Mouse (Mus musculus): ENCODE measurements around the gene Dph2. TPM values are rescaled to one million over a fixed set of nuclear protein-coding genes. Genes with fewer than 3 reads are reported as not detected.

Dph2 gene
- polyA plus RNA-seq, 1 experiment from 2014 or later: 7.0 TPM

- no peak for TF ChIP-seq CTCF (IDR thresholded peaks at IDR 0.05)
These were observed 1.5 kb upstream of the Dph2 start for GRCm38 (mm10) chr4:117893376-117893775.

GRCm38 (mm10) chr4:117890750-117891149 is 1.1 kb downstream of the Dph2 start:
- in situ Hi-C loops (cut with MboI; ENCODE audit: low pct_unique_long_range_greater_than_20kb): no loop called here
- no peaks in the 10 kb centered on the region for H3K27me3 ChIP-seq
- POLR2A ChIA-PET: interaction anchor here (0.6 kb wide), 1 partner anchor 245 kb away, joined by 3 read pairs; no protein-coding TSS in a partner anchor
- DNase-seq (ENCODE audit: low read depth, low spot score) (no peak), ATAC-seq (no peak)
- TF ChIP-seq CTCF (IDR thresholded peaks at IDR 0.05): no peak
- CTCF ChIA-PET: interaction anchor here (1.0 to 2.2 kb wide), 4 partner anchors 22 to 193 kb away, joined by 3 to 9 read pairs (median 4); no protein-coding TSS in a partner anchor

More at GRCm38 (mm10) chr4:117893376-117893775, 1.5 kb upstream of the Dph2 start:
- no peaks in the 10 kb centered on the region for H3K27me3 ChIP-seq
- ChIA-PET POLR2A (no interaction called here), CTCF (no interaction called here)
- in situ Hi-C loops (cut with MboI; ENCODE audit: low pct_unique_long_range_greater_than_20kb): no loop called here
- DNase-seq (ENCODE audit: low read depth, low spot score) (no peak), ATAC-seq (no peak)

DNA sequence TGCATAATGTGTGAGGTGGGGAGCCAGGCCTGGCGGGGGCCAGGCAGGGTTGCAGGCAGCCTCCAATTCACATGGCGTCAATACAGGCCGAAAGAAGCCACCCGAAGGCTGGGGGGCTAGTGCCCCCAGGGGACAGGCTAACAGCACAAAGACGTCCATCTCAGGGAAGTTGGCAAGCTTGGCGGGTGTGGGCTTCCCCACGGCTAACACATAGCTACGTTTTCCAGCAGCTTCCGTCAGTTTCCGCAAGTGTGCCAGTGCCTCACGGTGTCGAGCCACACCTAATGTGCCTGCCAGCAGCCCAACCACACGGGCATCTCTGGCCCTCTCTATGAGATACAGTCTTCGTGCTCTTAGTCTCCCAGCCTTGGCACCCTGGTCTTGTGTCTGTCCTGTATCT is 1.8 kb downstream of the Dph2 start:
- CTCF ChIA-PET: interaction anchor here (0.9 to 2.2 kb wide), 4 partner anchors 8 to 194 kb away, joined by 3 to 9 read pairs (median 3); no protein-coding TSS in a partner anchor
- POLR2A ChIA-PET: interaction anchor here (0.6 kb wide), 1 partner anchor 245 kb away, joined by 3 read pairs; no protein-coding TSS in a partner anchor
- in situ Hi-C loops (cut with MboI; ENCODE audit: low pct_unique_long_range_greater_than_20kb): no loop called here
- TF ChIP-seq CTCF (IDR thresholded peaks at IDR 0.05): no peak
- no peak for DNase-seq (ENCODE audit: low read depth, low spot score)
- no peaks in the 10 kb centered on the region for H3K27me3 ChIP-seq
- no peak for ATAC-seq

DNA sequence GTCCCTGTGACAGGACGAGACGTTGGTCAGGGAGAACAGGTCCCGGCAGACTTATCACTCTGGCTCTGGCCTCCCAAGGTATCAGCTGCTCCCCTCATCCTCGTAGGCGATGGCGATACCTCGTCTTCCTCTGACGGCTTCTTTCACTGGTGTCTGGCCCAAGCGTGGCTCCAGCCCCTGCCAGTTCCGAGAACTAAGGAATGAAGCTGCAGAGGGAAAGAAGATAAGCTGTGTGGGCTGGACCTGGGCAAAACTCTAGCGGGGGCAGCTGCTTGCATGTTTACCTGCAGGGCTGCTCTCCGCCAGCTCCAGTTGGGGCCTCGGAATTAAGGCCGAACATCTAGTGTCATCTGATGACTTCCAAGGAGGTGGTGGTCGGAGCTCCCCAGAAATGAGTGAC is 2.4 kb downstream of the Dph2 start:
- no peak for TF ChIP-seq CTCF (IDR thresholded peaks at IDR 0.05)
- H3K27me3 ChIP-seq: no peaks in the 10 kb centered on the region
- ATAC-seq (no peak), DNase-seq (ENCODE audit: low read depth, low spot score) (no peak)
- ChIA-PET POLR2A (no interaction called here), CTCF (interaction anchor here (0.7 to 1.2 kb wide), 3 partner anchors 9 to 31 kb away, joined by 3 read pairs; no protein-coding TSS in a partner anchor)
- in situ Hi-C loops (cut with MboI; ENCODE audit: low pct_unique_long_range_greater_than_20kb): no loop called here

GRCm38 (mm10) chr4:117887920-117888319 is 3.9 kb downstream of the Dph2 start:
- ATAC-seq (no peak), DNase-seq (ENCODE audit: low read depth, low spot score) (no peak)
- TF ChIP-seq CTCF (IDR thresholded peaks at IDR 0.05): no peak
- ChIA-PET CTCF (no interaction called here), POLR2A (no interaction called here)
- in situ Hi-C loops (cut with MboI; ENCODE audit: low pct_unique_long_range_greater_than_20kb): no loop called here
- H3K27me3 ChIP-seq: no peaks in the 10 kb centered on the region

DNA sequence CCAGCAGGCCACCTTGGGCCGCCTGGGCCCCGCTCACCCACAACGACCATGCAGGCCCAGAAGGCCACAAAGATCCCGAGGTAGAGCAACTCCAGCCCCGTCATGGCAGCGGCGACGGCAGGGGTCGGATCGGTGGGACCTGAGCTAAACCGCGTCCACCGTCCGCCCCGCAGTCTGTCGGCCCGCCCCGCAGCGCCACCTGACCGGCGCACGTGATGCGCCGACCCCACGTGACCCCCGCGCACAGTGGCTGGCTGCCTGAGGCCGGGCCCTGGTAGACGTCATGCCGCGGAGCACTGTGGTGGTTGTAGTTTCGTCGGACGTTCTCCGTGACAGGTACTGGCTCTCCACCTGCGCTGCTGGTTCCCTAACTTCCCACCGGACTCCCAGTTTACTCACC is 4.7 kb downstream of the Dph2 start, which contains the start of gene Atp6v0b:
Gene Atp6v0b (minus strand): TSS at position 201 of the 400 bp plus-strand sequence.
- no peaks in the 10 kb centered on the region for H3K27me3 ChIP-seq
- CTCF ChIA-PET: no interaction called here
- no peak for TF ChIP-seq CTCF (IDR thresholded peaks at IDR 0.05)
- in situ Hi-C loops (cut with MboI; ENCODE audit: low pct_unique_long_range_greater_than_20kb): no loop called here
- POLR2A ChIA-PET: interaction anchor here (0.7 kb wide), 1 partner anchor 47 kb away, joined by 3 read pairs; no protein-coding TSS in a partner anchor
- DNase-seq (ENCODE audit: low read depth, low spot score) (peak; percentile 33), ATAC-seq (peak; percentile 52)

DNA sequence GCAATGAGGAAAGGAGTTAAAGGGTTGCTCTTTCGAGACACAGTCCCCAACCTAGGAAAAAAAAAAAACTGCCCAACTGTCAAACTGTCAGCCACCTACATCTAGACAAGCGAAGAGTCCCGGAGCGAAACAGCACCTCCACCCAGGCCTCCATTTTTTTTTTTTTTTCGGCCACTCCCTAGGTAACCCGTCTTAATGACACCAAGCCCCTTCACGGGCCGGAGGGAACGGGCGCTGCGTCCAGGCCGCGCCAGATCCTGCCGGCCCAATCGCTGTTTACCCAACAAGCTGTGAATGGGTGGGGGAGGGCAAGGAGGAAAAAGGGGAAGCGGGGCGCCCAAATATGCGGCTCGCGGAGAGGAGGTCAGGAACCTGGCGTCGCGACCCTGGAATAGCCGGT is 5.2 kb downstream of the Dph2 start:
- ChIA-PET CTCF (no interaction called here), POLR2A (interaction anchor here (0.7 kb wide), 1 partner anchor 48 kb away, joined by 3 read pairs; no protein-coding TSS in a partner anchor)
- no peak for TF ChIP-seq CTCF (IDR thresholded peaks at IDR 0.05)
- no peak for ATAC-seq
- in situ Hi-C loops (cut with MboI; ENCODE audit: low pct_unique_long_range_greater_than_20kb): no loop called here
- DNase-seq (ENCODE audit: low read depth, low spot score): no peak
- H3K27me3 ChIP-seq: no peaks in the 10 kb centered on the region

GRCm38 (mm10) chr4:117885994-117886393 is 5.8 kb downstream of the Dph2 start:
- ATAC-seq (no peak), DNase-seq (ENCODE audit: low read depth, low spot score) (no peak)
- ChIA-PET CTCF (no interaction called here), POLR2A (no interaction called here)
- TF ChIP-seq CTCF (IDR thresholded peaks at IDR 0.05): no peak
- H3K27me3 ChIP-seq: no peaks in the 10 kb centered on the region
- in situ Hi-C loops (cut with MboI; ENCODE audit: low pct_unique_long_range_greater_than_20kb): no loop called here

- in situ Hi-C loops (cut with MboI; ENCODE audit: low pct_unique_long_range_greater_than_20kb): no loop called here
- ChIA-PET CTCF (no interaction called here), POLR2A (no interaction called here)
- no peak for ATAC-seq
- TF ChIP-seq CTCF (IDR thresholded peaks at IDR 0.05): no peak
- no peak for DNase-seq (ENCODE audit: low read depth, low spot score)
- no peaks in the 10 kb centered on the region for H3K27me3 ChIP-seq
These were observed 6.7 kb downstream of the Dph2 start for GRCm38 (mm10) chr4:117885093-117885492.

DNA sequence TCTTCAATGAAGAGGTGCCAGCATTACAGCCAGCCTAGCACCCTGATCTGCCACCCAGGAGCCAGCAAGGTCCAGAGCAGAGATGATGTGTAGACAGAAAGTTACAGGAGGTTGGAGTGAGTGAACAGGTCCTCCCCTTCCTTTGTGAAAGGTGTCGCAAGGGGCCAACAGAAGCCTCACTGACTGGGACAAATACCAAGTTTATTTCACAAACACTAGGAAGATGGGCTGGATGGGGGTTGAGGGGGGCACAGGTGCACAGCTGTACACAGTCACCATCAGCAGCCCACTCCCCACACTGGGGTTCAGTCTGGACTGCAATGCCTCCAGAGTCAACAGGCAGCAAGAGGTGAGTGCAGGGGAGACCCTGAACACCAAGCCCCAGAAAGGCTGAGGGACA is 7.7 kb downstream of the Dph2 start:
- H3K27me3 ChIP-seq: no peaks in the 10 kb centered on the region
- no peak for TF ChIP-seq CTCF (IDR thresholded peaks at IDR 0.05)
- DNase-seq (ENCODE audit: low read depth, low spot score) (no peak), ATAC-seq (no peak)
- ChIA-PET POLR2A (no interaction called here), CTCF (no interaction called here)
- in situ Hi-C loops (cut with MboI; ENCODE audit: low pct_unique_long_range_greater_than_20kb): no loop called here

DNA sequence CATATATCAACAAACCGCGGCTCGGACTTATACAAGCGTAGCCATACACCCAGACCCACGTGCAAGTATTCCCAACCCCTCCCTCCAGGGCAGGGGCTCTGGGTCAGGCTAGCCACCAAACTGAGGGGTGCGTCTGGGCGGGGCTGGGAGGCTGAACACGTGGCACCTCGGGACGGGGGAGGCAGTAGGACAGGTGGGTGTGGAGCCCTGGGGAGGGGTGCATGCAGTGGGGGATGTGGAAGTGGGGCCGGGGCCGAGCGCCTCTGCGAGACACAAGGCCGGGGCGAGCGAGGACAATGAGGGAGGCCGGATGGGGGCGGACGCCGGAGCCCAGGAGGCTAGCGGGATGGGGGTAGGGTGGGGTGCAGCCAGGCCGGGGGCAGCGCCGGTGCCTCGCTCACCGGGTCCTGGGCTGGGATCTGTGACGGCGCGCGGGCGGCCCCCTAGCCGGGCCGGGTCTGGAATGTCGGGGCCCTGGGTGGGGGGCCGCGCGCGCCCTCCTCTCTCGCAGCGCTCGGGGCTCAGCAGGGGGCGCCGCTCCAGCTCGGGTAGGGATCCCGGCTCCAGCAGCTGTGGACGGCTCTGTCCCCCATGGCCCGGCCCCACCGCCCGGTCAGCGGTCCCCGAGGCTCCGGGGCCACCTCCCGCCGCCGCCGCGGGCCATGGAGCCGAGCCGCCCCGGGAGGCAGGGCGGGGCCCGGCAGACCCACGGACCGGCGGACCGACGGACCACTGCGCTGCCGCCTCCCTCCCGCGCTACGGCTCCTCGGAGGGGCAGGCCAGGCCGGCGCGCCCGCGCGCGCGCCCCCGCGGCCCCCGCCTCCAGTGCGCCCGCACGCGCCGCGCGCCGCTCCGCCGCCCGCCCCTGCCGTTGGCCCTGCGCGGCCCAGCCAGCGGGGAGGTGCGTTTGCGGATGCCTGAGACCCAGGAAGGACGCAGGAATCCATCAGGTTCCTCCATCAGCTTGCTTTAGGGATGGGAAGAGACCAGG is 8.8 kb downstream of the Dph2 start, which contains the start of gene B4galt2:
Gene B4galt2 (minus strand): TSS at position 787 of the 991 bp plus-strand sequence.
- TF ChIP-seq CTCF (IDR thresholded peaks at IDR 0.05): no peak
- no peaks in the 10 kb centered on the region for H3K27me3 ChIP-seq
- ATAC-seq (peak; percentile 25), DNase-seq (ENCODE audit: low read depth, low spot score) (no peak)
- in situ Hi-C loops (cut with MboI; ENCODE audit: low pct_unique_long_range_greater_than_20kb): no loop called here
- CTCF ChIA-PET: interaction anchor here (1.0 kb wide), 1 partner anchor 25 kb away, joined by 3 read pairs; no protein-coding TSS in a partner anchor
- POLR2A ChIA-PET: no interaction called here
